Mouse (Mus musculus) mouse embryonic stem cell (cell line): ENCODE measurements around the gene Gal3st2.
"Not testable (repeated sequence)": the region's sequence is repeated elsewhere in the genome, so short reads cannot be mapped to it uniquely, and the experiment has no call there.

Experiments
- in situ Hi-C, 2 experiments: fragments of 300-500 bp; cut with MboI; formaldehyde crosslinking; loops; 1 replicate in 1 of 2; 3 replicates in 1 of 2; pipeline ENCODE4 v1.14.3; 2019 to 2020; ENCODE audit warnings: low sequenced_read_pairs in 2 of 2, low pct_unique_long_range_greater_than_20kb in 1 of 2, mixed read lengths in 1 of 2; ENCODE audit not compliant: unreplicated experiment in 1 of 2

Gal3st2 gene

DNA sequence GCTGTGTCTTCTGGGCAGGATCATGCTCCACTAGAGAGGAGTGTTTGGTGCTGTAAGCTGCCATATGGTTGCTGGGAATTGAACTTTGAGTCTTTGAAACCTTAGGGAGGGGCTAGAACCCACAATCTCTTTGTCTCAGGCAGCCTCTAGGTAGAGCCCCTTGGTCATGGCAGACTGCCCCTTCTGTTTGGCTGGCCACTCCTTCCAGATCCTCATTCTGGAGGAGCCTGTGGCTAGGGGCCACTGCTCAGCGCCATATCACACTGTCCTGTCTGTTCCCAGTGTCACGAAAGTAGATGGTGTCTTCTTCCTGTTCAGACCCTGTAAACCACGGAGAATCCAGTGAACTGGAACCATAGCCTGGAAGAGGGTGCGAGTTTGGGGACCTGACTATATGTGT is 5.3 kb upstream of the Gal3st2 start:
- in situ Hi-C loops = not testable (repeated sequence)

DNA sequence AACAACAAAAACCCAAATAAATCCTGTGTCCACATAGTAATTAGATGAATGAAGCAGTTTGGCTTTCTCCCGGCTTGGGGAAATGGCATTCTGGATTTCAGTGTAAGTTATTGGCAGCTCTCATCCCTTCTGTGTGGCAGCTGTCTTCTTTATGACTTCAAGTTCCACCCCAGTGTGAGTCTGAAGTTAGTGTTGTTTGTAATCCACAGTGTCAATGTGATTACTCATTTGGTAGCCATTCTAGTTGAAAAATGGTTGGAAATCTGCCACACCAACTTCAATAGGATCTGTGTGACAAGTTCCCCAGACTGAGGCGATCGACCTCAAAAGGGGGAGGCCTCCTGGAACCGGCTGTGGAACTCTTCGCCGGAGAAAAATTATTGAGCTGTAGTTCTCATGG is 3.7 kb upstream of the Gal3st2 start:
- in situ Hi-C loops = no loop called here

DNA sequence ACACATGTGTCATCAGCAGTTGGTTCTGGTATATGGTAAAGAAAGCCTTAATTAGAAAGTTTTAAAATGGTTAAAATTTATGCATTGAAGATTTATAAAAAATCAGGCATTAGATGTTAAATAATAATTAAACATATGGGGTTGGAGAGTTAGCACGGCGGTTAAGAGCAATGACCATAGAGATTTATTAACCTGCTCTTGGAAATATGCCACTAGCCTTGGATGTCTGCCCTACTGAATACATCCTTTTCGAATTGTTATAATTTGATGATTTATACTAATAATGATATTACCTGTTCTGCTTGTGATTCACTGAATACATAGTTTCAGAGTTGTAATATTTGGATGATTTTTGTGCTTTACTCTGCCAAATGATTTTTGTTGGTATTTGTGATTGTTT is 3.1 kb upstream of the Gal3st2 start:
- in situ Hi-C loops = no loop called here

DNA sequence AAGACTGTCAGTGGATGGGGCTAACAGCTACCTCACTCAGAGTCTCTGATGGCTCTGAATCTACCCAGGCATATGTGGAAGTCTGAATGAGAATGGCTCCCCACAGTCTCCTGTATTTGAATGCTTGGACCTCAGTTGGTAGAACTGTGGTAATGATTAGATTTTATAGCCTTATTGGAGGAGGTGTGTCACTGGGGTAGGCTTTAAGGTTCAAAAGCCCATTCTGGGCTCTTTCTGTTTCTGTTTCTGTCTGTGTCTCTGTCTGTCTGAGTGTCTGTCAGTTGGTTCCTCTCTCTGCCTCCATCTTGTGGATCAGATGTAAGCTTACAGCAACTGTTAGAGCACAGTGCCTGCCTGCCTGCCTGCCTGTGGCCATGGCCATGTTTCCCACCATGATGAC is 1.5 kb upstream of the Gal3st2 start:
- in situ Hi-C loops = no loop called here

DNA sequence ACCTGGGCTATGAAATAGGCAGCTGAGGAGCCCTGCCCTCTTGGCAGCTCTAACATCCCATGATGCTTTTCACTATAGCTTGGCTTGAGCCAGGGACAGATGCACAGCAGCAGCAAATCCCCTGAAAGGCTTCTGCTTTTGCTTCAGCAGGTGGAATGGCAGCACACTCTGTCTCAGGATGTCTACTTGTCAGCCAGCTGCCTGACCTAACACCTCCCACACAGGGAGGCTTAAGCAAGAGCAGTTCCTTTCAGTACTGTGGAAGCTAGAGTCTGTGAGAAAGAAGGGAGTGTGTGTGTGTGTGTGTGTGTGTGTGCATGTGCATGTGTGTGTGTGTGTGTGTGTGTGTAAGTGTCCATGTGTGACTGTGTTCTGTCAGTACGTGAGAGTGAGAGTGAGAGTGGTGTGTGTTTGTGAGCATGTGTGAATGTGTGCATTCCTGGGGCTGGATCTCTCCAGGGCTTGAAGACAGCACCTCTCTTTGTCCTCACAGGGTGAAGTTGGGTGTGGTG is 10.5 kb downstream of the Gal3st2 start:
- in situ Hi-C loops = not testable (repeated sequence)

DNA sequence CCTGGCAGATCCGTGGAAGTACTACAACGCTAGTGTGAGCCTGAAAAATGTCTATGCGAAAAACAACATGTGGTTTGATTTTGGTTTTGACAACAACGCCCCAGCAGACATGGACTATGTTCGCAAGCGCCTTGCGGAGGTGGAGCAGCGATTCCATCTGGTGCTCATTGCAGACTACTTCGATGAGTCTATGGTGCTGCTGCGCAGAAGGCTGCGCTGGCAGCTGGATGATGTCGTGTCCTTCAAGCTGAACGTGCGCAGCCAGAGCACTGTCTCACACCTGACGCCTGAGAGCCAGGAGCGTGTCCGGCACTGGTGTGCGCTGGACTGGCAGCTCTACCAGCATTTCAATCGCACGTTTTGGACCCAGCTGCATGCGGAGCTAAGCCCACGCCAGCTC is 13.3 kb downstream of the Gal3st2 start:
- in situ Hi-C loops = not testable (repeated sequence)

DNA sequence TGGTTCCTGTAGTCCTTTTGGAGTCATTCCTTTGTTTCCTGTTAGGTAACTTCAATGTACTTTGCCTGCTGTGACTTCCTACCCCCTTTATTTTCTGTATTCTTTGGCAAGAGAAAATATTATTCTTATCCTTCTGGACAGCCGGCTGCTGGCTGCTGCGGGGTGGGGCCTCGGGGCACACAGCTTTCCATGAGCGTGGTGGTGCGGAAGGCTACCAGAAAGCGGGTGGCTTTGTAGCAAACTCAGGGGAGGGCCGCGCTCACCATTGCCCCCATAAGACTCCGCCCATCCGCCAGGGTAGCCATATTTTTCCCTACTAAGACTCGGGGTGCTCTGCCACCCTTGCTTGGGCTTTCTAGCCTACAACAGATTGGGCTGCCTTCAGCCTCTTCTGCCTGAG is 20.7 kb downstream of the Gal3st2 start:
- in situ Hi-C loops = not testable (repeated sequence)

DNA sequence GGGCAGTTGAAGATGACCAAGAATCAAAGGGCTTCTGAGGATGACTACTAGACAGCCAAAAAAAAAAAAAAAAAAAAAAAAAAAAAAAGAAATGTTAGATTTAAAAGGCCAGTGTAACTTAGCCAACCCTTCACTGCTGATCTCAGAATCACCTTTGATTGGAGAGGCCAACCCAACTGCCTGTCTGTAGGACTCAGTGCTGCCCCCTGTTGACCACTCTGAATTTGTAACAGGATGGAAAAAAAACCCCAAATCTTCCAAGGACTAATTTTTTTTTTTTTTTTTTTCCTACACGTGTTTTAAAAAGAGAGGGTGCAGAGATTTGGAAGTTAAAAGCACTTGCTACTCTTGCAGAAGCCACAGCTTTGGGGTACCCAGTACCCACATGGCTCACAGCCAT is 29.8 kb downstream of the Gal3st2 start:
- in situ Hi-C loops = not testable (repeated sequence)

DNA sequence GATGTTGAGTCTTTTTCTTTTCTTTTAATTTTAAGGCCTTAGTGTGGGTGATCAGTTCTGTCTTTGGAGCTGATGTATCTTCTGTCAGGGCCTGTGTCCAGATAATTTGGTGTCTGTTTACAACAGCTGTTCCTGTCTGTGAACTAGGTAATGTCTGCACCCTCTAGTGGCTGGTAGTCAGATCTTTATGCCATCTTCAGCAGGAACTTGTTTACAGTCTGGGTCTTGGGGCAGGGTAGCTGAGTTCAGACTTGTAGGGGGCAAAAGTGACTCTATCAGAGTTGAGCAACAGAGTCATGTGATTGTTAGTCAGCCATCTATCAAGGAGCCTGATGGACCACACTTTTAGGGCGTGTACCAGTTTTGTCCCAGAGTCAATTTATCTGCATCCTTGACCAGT is 36.3 kb downstream of the Gal3st2 start:
- in situ Hi-C loops = not testable (repeated sequence)

DNA sequence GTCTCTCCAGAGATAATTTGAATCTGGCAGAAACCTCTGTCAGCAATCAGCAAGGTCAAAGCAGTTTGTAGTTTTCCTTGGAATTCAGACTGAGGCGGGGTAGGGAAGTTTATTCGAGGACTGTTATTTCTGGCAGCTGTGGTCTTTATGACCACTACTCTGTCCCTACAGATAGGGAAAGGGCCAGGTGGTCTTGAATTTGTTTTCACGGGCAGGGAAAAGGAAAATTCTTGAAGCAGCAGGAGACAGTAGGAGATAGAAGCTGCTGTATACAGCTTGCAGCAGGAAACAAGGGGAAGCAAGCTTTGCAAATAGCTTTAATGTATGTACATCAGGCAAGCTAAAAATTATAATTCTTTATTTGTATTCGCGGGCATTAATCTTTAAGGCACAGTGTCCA is 40.2 kb downstream of the Gal3st2 start:
- in situ Hi-C loops = not testable (repeated sequence)

DNA sequence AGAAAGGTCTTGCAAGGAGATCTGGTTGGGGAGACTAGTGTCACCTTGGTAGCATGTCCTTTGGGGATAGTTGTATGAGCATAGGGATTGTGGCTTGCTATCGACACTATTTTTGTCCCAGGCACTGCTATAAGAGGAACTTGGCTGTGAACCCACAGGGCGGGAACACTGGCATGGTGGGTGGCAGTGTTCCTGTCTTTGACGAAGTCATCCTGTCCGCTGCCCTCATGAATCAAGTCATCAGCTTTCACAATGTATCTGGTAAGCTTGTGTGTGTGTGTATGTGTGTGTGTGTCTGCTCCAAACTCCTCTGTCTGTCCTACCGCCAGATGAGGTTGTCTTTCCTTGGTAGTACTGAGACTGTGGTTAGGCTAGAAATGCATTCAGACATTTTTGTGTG is 45.6 kb downstream of the Gal3st2 start:
- in situ Hi-C loops = not testable (repeated sequence)

DNA sequence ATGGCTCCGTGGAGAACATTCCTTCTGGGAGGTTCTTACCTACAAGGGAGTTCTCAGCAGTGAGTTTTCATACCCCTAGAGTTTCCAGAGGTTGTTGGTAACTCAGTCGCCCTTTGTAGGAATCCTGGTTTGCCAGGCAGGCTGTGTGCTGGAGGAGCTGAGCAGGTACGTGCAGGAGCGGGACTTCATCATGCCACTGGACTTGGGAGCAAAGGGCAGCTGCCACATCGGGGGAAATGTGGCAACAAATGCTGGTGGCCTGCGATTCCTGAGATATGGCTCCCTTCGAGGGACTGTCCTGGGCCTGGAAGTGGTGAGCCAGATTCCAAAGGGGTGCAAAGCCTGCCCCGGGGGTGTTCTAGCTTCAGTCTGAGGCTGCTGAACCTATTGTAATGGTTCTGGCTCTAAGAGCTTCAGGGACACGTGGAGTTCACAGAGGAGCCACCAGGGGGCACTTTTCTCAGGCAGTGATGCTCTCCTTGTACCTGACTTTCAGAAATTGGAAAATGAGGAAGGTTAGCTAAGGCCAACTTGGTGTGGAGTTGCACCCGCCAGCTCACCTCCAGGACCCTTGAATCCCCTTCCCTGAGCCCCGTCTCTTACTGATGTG is 48.0 kb downstream of the Gal3st2 start:
- in situ Hi-C loops = not testable (repeated sequence)

DNA sequence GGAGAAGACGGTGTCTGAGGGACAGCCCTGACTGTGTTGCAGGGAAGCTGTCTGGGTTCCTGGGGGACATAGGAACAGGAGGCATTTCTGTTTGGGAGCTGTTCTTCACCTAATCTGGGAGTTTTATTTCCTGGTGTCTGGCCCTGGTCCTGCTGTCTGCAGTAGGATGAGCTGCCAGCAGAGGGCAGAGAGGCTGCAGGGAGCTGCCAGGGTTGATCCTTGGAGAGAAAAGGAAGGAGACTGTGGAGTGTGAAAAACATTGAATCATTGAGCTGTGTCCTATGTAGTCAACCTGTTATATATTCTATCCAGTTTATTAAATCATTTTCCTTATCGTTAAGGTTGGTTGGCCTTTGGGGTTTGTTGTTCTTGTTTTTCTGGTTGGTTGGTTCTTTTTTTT is 50.8 kb downstream of the Gal3st2 start:
- in situ Hi-C loops = not testable (repeated sequence)

DNA sequence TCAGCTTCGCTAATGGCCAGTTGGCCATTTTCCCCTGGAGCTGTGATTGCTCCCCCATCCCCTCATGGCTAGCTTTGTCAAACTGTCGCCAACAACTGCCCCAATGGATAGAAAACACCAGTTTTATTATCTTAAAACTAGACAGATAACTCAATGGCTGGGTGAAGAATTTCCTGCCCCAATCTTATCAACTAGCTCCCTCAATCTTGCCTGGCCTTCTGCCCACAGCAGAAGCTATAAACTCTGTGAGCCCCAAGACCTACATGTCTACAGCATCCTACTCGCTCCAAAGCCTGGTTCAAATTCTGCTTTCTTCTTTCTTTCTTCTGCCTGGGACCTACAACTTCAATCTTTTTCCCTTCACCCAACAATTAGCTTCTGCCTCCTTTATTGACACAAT is 56.1 kb downstream of the Gal3st2 start:
- in situ Hi-C loops = not testable (repeated sequence)

DNA sequence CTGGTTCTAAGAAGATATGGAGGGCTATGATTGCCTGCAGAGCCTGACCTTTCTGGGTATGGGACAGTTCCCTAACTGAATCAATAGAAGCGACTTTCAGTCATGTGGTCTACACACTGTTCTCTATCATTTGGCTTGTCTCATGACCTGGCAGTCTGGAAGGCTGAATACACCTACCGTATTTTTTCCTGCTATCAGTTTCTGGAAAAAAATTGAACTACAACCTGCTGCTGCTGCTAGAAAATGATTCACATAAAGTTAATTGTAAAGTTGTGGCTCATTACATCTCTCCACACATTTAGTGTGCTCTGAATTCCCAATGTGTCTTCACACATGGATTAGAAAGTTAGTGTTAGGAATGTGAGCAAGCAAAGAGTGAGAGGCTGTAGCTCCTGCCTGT is 56.9 kb downstream of the Gal3st2 start, which contains the start of gene Gal3st2b:
Gal3st2b (plus strand) TSS at position 301 of the 400 bp plus-strand sequence.
- in situ Hi-C loops = not testable (repeated sequence)

DNA sequence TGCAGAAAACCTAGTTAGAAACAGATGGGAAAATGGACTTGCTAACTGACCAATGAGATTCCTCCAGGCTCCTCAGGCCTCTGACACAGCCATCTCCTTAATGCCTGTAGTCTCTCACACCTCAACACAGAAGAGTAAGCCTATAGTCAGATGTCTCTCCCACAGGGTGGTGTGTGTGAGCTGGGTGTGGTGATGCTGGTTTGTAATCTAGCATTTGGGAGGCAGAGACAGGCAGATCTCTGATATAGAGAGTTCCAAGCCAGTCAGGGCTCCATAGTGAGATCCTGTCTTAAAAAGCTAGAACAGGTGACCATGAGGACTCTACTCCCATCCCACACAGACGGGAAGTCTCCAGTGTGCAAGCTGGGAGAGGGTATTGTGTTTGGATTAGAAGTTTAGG is 57.7 kb downstream of the Gal3st2 start:
- in situ Hi-C loops = not testable (repeated sequence)

DNA sequence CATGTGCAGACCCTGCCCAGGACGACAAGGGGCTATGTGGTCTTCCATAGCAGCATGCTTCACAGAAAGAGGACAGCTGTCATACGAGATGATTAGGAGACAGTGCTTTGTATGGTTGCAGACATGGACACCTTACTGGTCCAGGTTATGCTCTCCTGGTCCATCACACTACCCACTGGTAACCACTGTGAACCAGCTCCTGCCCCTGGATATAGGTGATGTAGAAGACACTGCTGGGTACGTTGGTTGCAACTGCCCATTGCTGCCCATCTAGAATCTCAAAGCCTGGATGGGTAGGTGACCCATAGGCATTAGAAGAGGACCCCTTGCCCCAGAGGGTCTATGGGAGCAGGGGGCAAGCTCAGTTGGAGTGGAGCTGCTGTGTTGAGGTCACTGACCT is 58.2 kb downstream of the Gal3st2 start:
- in situ Hi-C loops = not testable (repeated sequence)

DNA sequence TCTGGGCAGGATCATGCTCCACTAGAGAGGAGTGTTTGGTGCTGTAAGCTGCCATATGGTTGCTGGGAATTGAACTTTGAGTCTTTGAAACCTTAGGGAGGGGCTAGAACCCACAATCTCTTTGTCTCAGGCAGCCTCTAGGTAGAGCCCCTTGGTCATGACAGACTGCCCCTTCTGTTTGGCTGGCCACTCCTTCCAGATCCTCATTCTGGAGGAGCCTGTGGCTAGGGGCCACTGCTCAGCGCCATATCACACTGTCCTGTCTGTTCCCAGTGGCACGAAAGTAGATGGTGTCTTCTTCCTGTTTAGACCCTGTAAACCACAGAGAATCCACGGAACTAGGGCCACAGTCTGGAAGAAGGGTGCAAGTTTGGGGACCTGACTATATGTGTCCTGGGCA is 61.5 kb downstream of the Gal3st2 start:
- in situ Hi-C loops = not testable (repeated sequence)

DNA sequence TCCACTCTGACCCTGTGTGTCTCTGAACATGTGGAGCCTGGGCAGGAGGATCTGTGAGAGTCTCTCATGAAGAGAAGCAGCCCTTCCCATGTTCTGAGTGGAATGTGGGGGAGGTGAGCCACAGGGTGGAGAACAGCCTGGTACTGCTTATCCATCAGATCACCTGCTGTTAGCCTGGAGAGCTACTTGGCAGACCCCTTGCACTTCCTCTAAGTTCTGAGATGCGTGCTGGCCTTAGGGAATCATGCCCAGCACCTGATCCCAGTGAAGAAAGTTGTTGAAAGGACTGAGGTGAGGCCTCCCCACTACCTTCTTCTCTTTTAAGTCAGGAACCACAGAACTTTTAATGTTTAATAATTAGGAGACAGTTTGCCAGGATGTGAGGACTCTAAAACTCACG is 62.0 kb downstream of the Gal3st2 start:
- in situ Hi-C loops = not testable (repeated sequence)
